Mouse (Mus musculus) hindbrain, postnatal 0 days (tissue): Measurements from ENCODE around the gene Tmem128. TPM values are rescaled to one million over a fixed set of nuclear protein-coding genes. Genes with fewer than 3 reads are reported as not detected.

ENCODE experiments used
- ATAC-seq: fragments of 200-750 bp; cut with Nextera tagmentation; 2 replicates; pipeline ENCODE4 v1.8.0; 2017; ENCODE audit warnings: mild to moderate bottlenecking, moderate TSS enrichment, moderate library complexity
- DNase-seq: peaks from one replicate; pipeline ENCODE4 v3.0.0-alpha.2; 2015; ENCODE audit warnings: low spot score
- H3K27ac ChIP-seq: fragments of 300-500 bp; sonication (generic); 2 replicates; pipeline ENCODE4 v1.5.1; 2014; ENCODE audit warnings: mild to moderate bottlenecking
- H3K27me3 ChIP-seq: fragments of 300-500 bp; sonication (generic); 2 replicates; pipeline ENCODE4 v1.6.1; 2014; ENCODE audit warnings: low read length, mixed read lengths; ENCODE audit not compliant: insufficient read depth
- H3K36me3 ChIP-seq: fragments of 300-500 bp; sonication (generic); 2 replicates; pipeline ENCODE4 v1.6.1; 2014; ENCODE audit warnings: low read length, mixed read lengths; ENCODE audit not compliant: insufficient read depth
- H3K4me1 ChIP-seq: fragments of 300-500 bp; sonication (generic); 2 replicates; pipeline ENCODE4 v1.6.1; 2014; ENCODE audit warnings: antibody characterized with exemption, low read length, mixed read lengths; ENCODE audit not compliant: insufficient read depth
- H3K4me2 ChIP-seq: fragments of 300-500 bp; sonication (generic); 2 replicates; pipeline ENCODE4 v1.6.1; 2014; ENCODE audit warnings: low read depth, mild to moderate bottlenecking, low read length, moderate library complexity, mixed read lengths
- H3K4me3 ChIP-seq: fragments of 300-500 bp; sonication (generic); 2 replicates; pipeline ENCODE4 v1.5.1; 2014; ENCODE audit warnings: low read length
- H3K9ac ChIP-seq: fragments of 300-500 bp; sonication (generic); replicated peaks from 2 replicates; pipeline ENCODE4 v1.6.1; 2014; ENCODE audit warnings: mild to moderate bottlenecking, low read length, moderate library complexity, mixed read lengths
- H3K9me3 ChIP-seq: fragments of 300-500 bp; sonication (generic); 2 replicates; pipeline ENCODE4 v1.6.1; 2016; ENCODE audit warnings: low read length, mixed read lengths
- CTCF ChIP-seq: IDR thresholded peaks from 2 replicates; pipeline ENCODE4 v1.5.1; 2016; ENCODE audit warnings: antibody characterized with exemption, control low read depth, low read depth
- WGBS: fragments of 180-500 bp; shearing (Covaris S2); extraction: QIAGEN DNeasy Blood & Tissue Kit; methylation state at CpG from one replicate; pipeline ENCODE4 v1.1.7; 2014; 5-methylcytosine and 5-hydroxymethylcytosine counted together
- polyA plus RNA-seq: library from polyadenylated mRNA; unstranded; fragments of >200 nt; fragmentation: Nextera tagmentation; extraction: Ambion mirVana; gene quantifications from 2 replicates; pipeline ENCODE4 v1.2.1, GENCODE M21; 2015
- total RNA-seq: library from RNA; depleted of rRNA; stranded (reverse); fragments of >200 nt; gene quantifications from 2 replicates; pipeline ENCODE4 v1.2.3, GENCODE M21; 2014; rRNA removed

Tmem128 gene
- total and polyA plus RNA-seq, 2 experiments from 2014 or later = 105 to 108 TPM

- ATAC-seq (no peak), DNase-seq (no peak)
- H3K27ac ChIP-seq = no peak overlapping the region
- H3K27me3 ChIP-seq = no peaks in the 10 kb centered on the region
- no peak for TF ChIP-seq CTCF
- no peaks in the 10 kb centered on the region for H3K36me3 ChIP-seq
- no peak overlapping the region for H3K9ac ChIP-seq
- no peak overlapping the region for H3K4me2 ChIP-seq
- no peaks in the 10 kb centered on the region for H3K4me1 ChIP-seq
- 86% methylated on average over 12 of the region's 12 CpGs for WGBS
- no peak overlapping the region for H3K4me3 ChIP-seq
- H3K9me3 ChIP-seq = no peaks in the 10 kb centered on the region
Observed at GRCm38 (mm10) chr5:38301761-38302411, 41.9 kb downstream of the Tmem128 start.

GRCm38 (mm10) chr5:38302651-38303050 lies 42.7 kb downstream of the Tmem128 start:
- no peaks in the 10 kb centered on the region for H3K27me3 ChIP-seq
- DNase-seq (no peak), ATAC-seq (no peak)
- TF ChIP-seq CTCF = no peak
- no peak overlapping the region for H3K9ac ChIP-seq
- H3K36me3 ChIP-seq = no peaks in the 10 kb centered on the region
- H3K9me3 ChIP-seq = no peaks in the 10 kb centered on the region
- no peak overlapping the region for H3K4me2 ChIP-seq
- WGBS = 18% methylated on average over 12 of the region's 12 CpGs
- no peak overlapping the region for H3K4me3 ChIP-seq
- H3K4me1 ChIP-seq = no peaks in the 10 kb centered on the region
- no peak overlapping the region for H3K27ac ChIP-seq

- Histone ChIP-seq H3K9ac (no peak overlapping the region), H3K27me3 (0 out of 2 replicates have a peak, but pooled peaks cover 6% of the 10 kb centered on the region), H3K4me1 (no peaks in the 10 kb centered on the region), H3K36me3 (no peaks in the 10 kb centered on the region), H3K27ac (no peak overlapping the region), H3K4me3 (no peak overlapping the region), H3K4me2 (no peak overlapping the region), H3K9me3 (no peaks in the 10 kb centered on the region)
- no peak for TF ChIP-seq CTCF
- ATAC-seq (no peak), DNase-seq (no peak)
- 87% methylated on average over 2 of the region's 2 CpGs for WGBS
Observed at GRCm38 (mm10) chr5:38305241-38305640, 45.3 kb downstream of the Tmem128 start.

GRCm38 (mm10) chr5:38307255-38308101 lies 47.5 kb downstream of the Tmem128 start:
- 10% methylated on average over 26 of the region's 26 CpGs for WGBS
- Histone ChIP-seq H3K9ac (no peak overlapping the region), H3K36me3 (no peaks in the 10 kb centered on the region), H3K27me3 (0 out of 2 replicates have a peak, but pooled peaks cover 6% of the 10 kb centered on the region), H3K9me3 (no peaks in the 10 kb centered on the region), H3K4me1 (no peaks in the 10 kb centered on the region), H3K4me2 (peak overlapping the region; percentile 59), H3K27ac (no peak overlapping the region), H3K4me3 (peak overlapping the region; percentile 28)
- TF ChIP-seq CTCF = peak; percentile 98
- peak; percentile 90 for ATAC-seq
- peak; percentile 96 for DNase-seq

GRCm38 (mm10) chr5:38308873-38309272 lies 48.9 kb downstream of the Tmem128 start:
- no peaks in the 10 kb centered on the region for H3K36me3 ChIP-seq
- H3K4me2 ChIP-seq = no peak overlapping the region
- no peak overlapping the region for H3K27ac ChIP-seq
- WGBS = 48% methylated on average over 5 of the region's 5 CpGs
- H3K27me3 ChIP-seq = 0 out of 2 replicates have a peak, but pooled peaks cover 6% of the 10 kb centered on the region
- no peak overlapping the region for H3K4me3 ChIP-seq
- TF ChIP-seq CTCF = peak; percentile 62
- H3K9me3 ChIP-seq = no peaks in the 10 kb centered on the region
- no peaks in the 10 kb centered on the region for H3K4me1 ChIP-seq
- DNase-seq (peak; percentile 67), ATAC-seq (peak; percentile 55)
- H3K9ac ChIP-seq = no peak overlapping the region

GRCm38 (mm10) chr5:38309795-38310194 lies 49.8 kb downstream of the Tmem128 start:
- no peak overlapping the region for H3K4me2 ChIP-seq
- TF ChIP-seq CTCF = no peak
- WGBS = 69% methylated on average over 3 of the region's 3 CpGs
- no peak overlapping the region for H3K4me3 ChIP-seq
- H3K27ac ChIP-seq = no peak overlapping the region
- 0 out of 2 replicates have a peak, but pooled peaks cover 6% of the 10 kb centered on the region for H3K27me3 ChIP-seq
- H3K36me3 ChIP-seq = no peaks in the 10 kb centered on the region
- no peaks in the 10 kb centered on the region for H3K4me1 ChIP-seq
- ATAC-seq (no peak), DNase-seq (no peak)
- no peaks in the 10 kb centered on the region for H3K9me3 ChIP-seq
- H3K9ac ChIP-seq = no peak overlapping the region

Other genes with a start within 250 kb of the Tmem128 start
- 15.6 and 25.2 TPM in 2 replicates for gene Stx18, start 221.4 kb upstream of the Tmem128 start, total RNA-seq
- gene Stx18, start 221.4 kb upstream of the Tmem128 start, polyA plus RNA-seq = 31.8 and 32.8 TPM in 2 replicates
- gene Nsg1, start 100.3 kb upstream of the Tmem128 start, total RNA-seq = 1,011 and 1,051 TPM in 2 replicates
- gene Nsg1, start 100.3 kb upstream of the Tmem128 start, polyA plus RNA-seq = 1,463 and 1,578 TPM in 2 replicates
- gene Zbtb49, start 39.7 kb upstream of the Tmem128 start, total RNA-seq = 24.1 and 25.2 TPM in 2 replicates
- 13.8 and 14.7 TPM in 2 replicates for gene Zbtb49, start 39.7 kb upstream of the Tmem128 start, polyA plus RNA-seq
- 1.3 and 11.4 TPM in 2 replicates for gene Lyar, start 39.7 kb upstream of the Tmem128 start, total RNA-seq
- 45.9 and 49.3 TPM in 2 replicates for gene Lyar, start 39.7 kb upstream of the Tmem128 start, polyA plus RNA-seq
- gene Otop1, start 15.8 kb downstream of the Tmem128 start, total RNA-seq = 0.10 TPM in 1 of 2 replicates, not detected in the other
- 0.10 TPM in 1 of 2 replicates, not detected in the other for gene Otop1, start 15.8 kb downstream of the Tmem128 start, polyA plus RNA-seq
- gene Drd5, start 59.2 kb downstream of the Tmem128 start, total RNA-seq = 1.1 and 2.8 TPM in 2 replicates
- gene Drd5, start 59.2 kb downstream of the Tmem128 start, polyA plus RNA-seq = 1.7 and 2.0 TPM in 2 replicates
- gene Slc2a9, start 243.0 kb downstream of the Tmem128 start, total RNA-seq = 0.86 and 1.7 TPM in 2 replicates
- gene Slc2a9, start 243.0 kb downstream of the Tmem128 start, polyA plus RNA-seq = 0.52 and 1.0 TPM in 2 replicates